Mouse (Mus musculus) cerebellum, adult 2 months (tissue): ENCODE measurements around the gene Mgat3.

Source experiments
- CTCF ChIP-seq: fragments of 200-500 bp; IDR thresholded peaks from 2 replicates; pipeline ENCODE4 v1.5.1; 2011; ENCODE audit warnings: low read depth, mild to moderate bottlenecking, control low read depth, low read length, moderate library complexity, borderline replicate concordance; ENCODE audit not compliant: insufficient read depth
- POLR2A ChIP-seq: fragments of 200-500 bp; IDR thresholded peaks from 2 replicates; pipeline ENCODE4 v1.6.1; 2011; ENCODE audit warnings: low read length, control low read depth, borderline replicate concordance; ENCODE audit not compliant: insufficient read depth

- TF ChIP-seq CTCF (no peak), POLR2A (no peak)
Observed at GRCm38 (mm10) chr15:80133682-80134449, 39.7 kb upstream of the Mgat3 start.
